Mouse (Mus musculus) neural tube, postnatal 0 days (tissue): Measurements from ENCODE around the gene Lrrc59. TPM values are rescaled to one million over a fixed set of nuclear protein-coding genes. Genes with fewer than 3 reads are reported as not detected.

ENCODE experiments used
- polyA plus RNA-seq: library from polyadenylated mRNA; unstranded; fragments of >200 nt; fragmentation: Nextera tagmentation; extraction: Ambion mirVana; gene quantifications from 2 replicates; pipeline ENCODE4 v1.2.1, GENCODE M21; 2015

Gene Lrrc59
- 110 and 117 TPM in 2 replicates for polyA plus RNA-seq

DNA sequence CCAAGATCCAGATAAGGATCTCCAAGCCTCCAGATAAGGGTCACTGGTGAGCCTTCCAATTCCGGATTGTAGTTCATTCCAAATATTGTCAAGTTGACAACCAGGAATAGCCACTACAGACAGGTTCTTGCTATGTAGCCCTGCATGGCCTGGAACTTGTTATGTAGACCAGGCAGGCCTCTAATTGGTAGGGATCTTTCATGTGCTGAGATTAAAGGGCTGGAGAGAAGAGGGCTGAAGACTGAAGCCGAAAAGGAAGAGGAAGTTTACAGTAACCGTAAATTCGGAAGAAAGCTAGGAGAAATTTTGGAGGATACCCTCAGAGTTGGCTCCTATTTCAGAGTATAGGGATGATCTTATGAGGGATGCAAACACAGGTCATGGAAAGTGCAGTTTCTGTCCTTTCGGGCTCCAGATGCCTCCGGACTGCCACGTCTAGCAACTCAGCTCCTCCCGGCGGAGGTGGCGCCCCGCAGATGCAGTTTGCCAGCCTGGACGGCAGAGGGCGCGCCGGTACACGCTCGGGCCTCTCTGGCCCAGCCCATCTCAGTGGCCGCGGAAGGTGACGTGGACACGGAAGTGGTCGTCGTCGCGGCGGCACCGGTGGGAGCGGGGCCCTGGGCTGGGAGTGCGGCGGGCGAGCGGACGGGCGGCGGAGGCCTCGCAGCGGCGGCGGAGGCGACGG lies at the start of gene Lrrc59:
Lrrc59 (plus strand) TSS at position 569 of the 685 bp plus-strand sequence.

DNA sequence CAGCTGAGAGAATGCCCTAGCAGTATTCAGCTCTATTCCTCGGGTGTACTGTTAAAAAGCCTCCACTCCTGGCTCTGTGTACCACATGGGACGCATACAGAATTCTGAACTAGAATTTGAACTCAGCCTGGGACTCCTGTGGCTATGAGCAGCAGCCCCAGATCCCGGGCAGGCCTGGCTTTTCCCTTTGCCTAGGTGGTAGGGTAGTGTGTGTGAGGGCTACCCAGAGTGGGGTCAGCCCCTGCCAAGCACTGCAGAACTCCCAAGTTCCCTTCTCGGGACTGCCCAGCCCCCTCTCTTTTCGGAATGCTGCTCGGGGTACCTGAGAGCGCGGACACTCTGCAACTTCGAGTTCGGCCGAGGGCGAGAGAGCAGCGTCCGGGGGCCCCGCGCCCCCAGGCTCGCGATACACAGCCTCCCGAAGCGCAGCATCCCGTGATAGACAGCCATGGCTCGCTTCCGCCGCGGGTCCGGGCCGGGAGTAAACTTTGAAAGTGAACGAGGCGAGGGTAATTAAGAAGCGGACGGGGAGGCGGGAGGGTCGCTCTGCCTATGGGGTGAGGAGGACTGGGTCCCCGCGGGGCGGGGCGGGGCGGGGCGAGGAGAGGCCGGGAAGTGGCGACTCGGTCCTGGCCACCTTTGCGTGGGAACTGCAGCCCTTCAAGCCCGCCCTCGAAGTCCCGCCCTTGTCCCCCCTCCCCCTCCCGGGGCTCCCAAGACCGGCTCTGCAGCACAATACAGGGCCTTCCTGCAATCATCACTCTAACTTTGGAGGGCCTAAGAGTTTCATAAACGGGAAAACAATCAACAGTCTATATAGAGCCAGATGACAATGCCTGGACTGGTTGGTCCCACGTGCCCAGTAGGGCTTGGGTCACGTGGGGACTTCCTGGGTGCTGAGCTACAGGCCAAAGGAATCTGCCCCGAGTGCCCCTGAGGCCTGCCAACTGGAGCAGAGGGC lies 28.0 kb upstream of the Lrrc59 start, which contains the start of gene Acsf2:
Acsf2 (minus strand) TSS at position 551 of the 961 bp plus-strand sequence.

DNA sequence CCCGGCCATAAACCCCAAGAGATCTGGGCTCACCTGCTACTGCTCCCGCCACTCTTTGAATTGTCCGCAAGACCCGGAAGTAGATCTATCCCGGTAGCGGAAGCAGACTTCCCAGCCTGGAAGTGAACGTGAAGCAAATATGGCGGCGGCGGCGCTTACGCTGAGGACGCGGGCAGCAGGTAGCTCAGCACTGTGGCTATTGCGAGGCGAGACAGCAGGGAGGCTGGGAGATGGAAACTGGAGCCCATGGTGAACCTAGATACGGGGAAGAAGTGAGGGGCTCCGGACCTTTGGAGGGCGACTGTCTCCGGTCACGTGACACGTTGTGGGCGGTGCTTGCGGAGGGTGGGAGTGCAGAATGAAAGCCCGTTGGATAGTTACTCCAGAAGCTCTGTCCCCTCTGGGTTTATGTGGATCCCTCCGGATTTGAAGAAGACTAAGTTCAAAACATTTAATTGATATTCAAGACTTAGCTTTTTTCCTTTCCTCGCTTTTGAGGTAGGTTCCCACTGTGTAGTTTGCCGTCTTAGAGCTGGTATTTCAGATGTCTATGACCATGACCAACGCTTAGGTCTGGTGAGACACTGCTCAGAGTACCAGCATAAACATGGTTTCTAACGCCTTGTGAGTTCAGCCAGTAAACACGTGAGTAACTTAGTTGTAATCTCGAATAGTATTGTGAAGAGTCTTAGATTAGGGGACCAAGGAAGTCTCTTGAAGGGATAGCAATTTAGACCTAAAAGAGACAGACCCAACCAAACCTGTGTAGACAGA lies 24.3 kb downstream of the Lrrc59 start, which contains the start of the genes Mrpl27 and Eme1:
Mrpl27 (plus strand) TSS at position 105 of the 774 bp plus-strand sequence.
Eme1 (minus strand) TSS at position 302 of the 774 bp plus-strand sequence.

DNA sequence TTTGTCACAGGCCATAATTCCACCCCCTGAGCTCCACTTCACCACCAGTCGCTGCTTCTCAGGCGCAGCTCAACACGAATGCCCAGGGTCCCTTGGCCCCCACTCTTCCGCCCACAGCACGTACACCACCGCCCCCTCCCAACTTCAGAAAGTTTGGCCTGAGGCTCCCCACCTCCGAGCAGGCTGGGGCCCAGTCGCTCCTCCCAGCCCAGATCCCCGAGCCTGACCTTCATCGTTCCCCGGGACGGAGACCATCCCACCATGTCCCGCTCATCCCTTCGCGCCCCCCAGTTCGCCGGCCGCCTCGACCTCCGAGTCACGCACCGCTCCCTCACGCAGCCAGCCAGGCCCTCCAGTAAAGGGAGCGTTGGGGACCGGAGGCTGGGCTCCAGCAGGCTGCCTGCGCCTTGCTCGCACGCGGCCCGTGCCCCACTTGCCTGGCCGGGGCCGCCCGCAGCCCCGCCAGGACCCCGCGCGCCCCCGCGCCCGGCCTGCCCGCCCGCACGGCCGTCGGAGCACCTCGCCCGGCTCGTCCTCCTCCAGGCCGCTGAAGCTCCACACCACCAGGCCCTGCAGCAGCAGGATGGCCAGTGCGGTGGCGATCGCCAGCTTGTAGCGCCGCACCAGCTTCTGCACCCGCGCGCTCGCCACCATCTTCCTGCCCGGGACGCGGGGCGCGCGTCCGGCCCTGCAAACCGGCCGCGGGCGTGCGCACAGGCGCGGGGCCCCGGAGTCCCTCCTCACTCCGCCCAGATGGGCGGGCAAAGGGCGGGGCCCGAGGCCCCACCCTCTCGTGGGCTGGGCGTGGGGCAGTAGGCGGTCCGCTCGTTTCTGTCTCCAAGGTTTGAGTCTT lies 47.4 kb downstream of the Lrrc59 start, which contains the start of gene Xylt2:
Xylt2 (minus strand) TSS at position 762 of the 853 bp plus-strand sequence.

Other genes starting within 250 kb of the Lrrc59 start
- gene Abcc3, start 236.8 kb upstream of the Lrrc59 start, polyA plus RNA-seq, result 2.4 and 4.7 TPM in 2 replicates
- gene Cacna1g, start 155.6 kb upstream of the Lrrc59 start, polyA plus RNA-seq, result 11.5 and 19.1 TPM in 2 replicates
- gene Spata20, start 143.6 kb upstream of the Lrrc59 start, polyA plus RNA-seq, result 0.97 and 1.2 TPM in 2 replicates
- 1.8 and 2.5 TPM in 2 replicates for gene Epn3, start 129.8 kb upstream of the Lrrc59 start, polyA plus RNA-seq
- gene Mycbpap, start 108.0 kb upstream of the Lrrc59 start, polyA plus RNA-seq, result 0.75 and 0.98 TPM in 2 replicates
- 9.7 and 12.6 TPM in 2 replicates for gene Rsad1, start 80.5 kb upstream of the Lrrc59 start, polyA plus RNA-seq
- gene Chad, start 64.7 kb upstream of the Lrrc59 start, polyA plus RNA-seq, result 2.3 TPM in 2 replicates
- 2.7 and 3.6 TPM in 2 replicates for gene Acsf2, start 27.9 kb upstream of the Lrrc59 start, polyA plus RNA-seq
- gene Mrpl27, start 24.0 kb downstream of the Lrrc59 start, polyA plus RNA-seq, result 189 and 199 TPM in 2 replicates
- gene Eme1, start 24.2 kb downstream of the Lrrc59 start, polyA plus RNA-seq, result 0.86 and 1.5 TPM in 2 replicates
- gene Xylt2, start 47.7 kb downstream of the Lrrc59 start, polyA plus RNA-seq, result 18.1 and 19.3 TPM in 2 replicates
- 0.12 TPM in 1 of 2 replicates, not detected in the other for gene Gm11541, start 74.7 kb downstream of the Lrrc59 start, polyA plus RNA-seq
- 0.17 TPM in 1 of 2 replicates, not detected in the other for gene Cdc34b, start 112.0 kb downstream of the Lrrc59 start, polyA plus RNA-seq
- gene Tmem92, start 152.9 kb downstream of the Lrrc59 start, polyA plus RNA-seq, result not detected in 2 replicates